Mouse (Mus musculus): ENCODE measurements around the gene Txn2.

Gene Txn2

GRCm38 (mm10) chr15:77928673-77929331 lies at the start of gene Txn2:
TSS of gene Txn2 (minus strand) at chr15:77929006.
- CTCF ChIA-PET, result interaction anchor here (0.6 kb wide), 1 partner anchor 479 kb away, joined by 15 read pairs; no protein-coding TSS in a partner anchor

- CTCF ChIA-PET, result no interaction called here
These were observed 48.9 kb upstream of the Txn2 start for GRCm38 (mm10) chr15:77977663-77978062.

GRCm38 (mm10) chr15:77974165-77974841 lies 45.5 kb upstream of the Txn2 start:
- CTCF ChIA-PET, result no interaction called here

GRCm38 (mm10) chr15:77970470-77971292 lies 41.9 kb upstream of the Txn2 start, which contains the start of gene Eif3d:
TSS of gene Eif3d (minus strand) at chr15:77970813.
- CTCF ChIA-PET, result no interaction called here

GRCm38 (mm10) chr15:77969940-77970469 lies 41.2 kb upstream of the Txn2 start:
- CTCF ChIA-PET, result interaction anchor here (1.1 kb wide), 1 partner anchor 13 kb away, joined by 4 read pairs; the partner anchor contains the start of gene Foxred2

GRCm38 (mm10) chr15:77965117-77965528 lies 36.3 kb upstream of the Txn2 start:
- CTCF ChIA-PET, result interaction anchor here (0.5 to 0.7 kb wide), 2 partner anchors 250 to 497 kb away, joined by 3 to 4 read pairs; no protein-coding TSS in a partner anchor

GRCm38 (mm10) chr15:77962447-77962846 lies 33.6 kb upstream of the Txn2 start:
- CTCF ChIA-PET, result no interaction called here

- CTCF ChIA-PET, result no interaction called here
These were observed 31.9 kb upstream of the Txn2 start for GRCm38 (mm10) chr15:77960693-77961092.

GRCm38 (mm10) chr15:77958071-77958470 lies 29.3 kb upstream of the Txn2 start:
- CTCF ChIA-PET, result interaction anchor here (0.8 kb wide), 1 partner anchor 207 kb away, joined by 3 read pairs; no protein-coding TSS in a partner anchor

- CTCF ChIA-PET, result interaction anchor here (0.8 to 1.2 kb wide), 2 partner anchors 12 to 207 kb away, joined by 3 to 4 read pairs; no protein-coding TSS in a partner anchor
These were observed 28.8 kb upstream of the Txn2 start for GRCm38 (mm10) chr15:77957625-77958024.

GRCm38 (mm10) chr15:77956404-77956901 lies 27.6 kb upstream of the Txn2 start, which contains the start of gene Foxred2:
TSS of gene Foxred2 (minus strand) at chr15:77956722.
- CTCF ChIA-PET, result interaction anchor here (1.2 kb wide), 1 partner anchor 13 kb away, joined by 4 read pairs; no protein-coding TSS in a partner anchor

GRCm38 (mm10) chr15:77955440-77956403 lies 26.9 kb upstream of the Txn2 start:
- CTCF ChIA-PET, result no interaction called here

GRCm38 (mm10) chr15:77954362-77954761 lies 25.6 kb upstream of the Txn2 start:
- CTCF ChIA-PET, result no interaction called here

- CTCF ChIA-PET, result no interaction called here
These were observed 24.1 kb upstream of the Txn2 start for GRCm38 (mm10) chr15:77952921-77953320.

- CTCF ChIA-PET, result no interaction called here
These were observed 20.3 kb upstream of the Txn2 start for GRCm38 (mm10) chr15:77949061-77949460.

- CTCF ChIA-PET, result no interaction called here
These were observed 16.9 kb upstream of the Txn2 start for GRCm38 (mm10) chr15:77945711-77946110.

- CTCF ChIA-PET, result no interaction called here
These were observed 12.8 kb upstream of the Txn2 start for GRCm38 (mm10) chr15:77941563-77941962.

GRCm38 (mm10) chr15:77938516-77938915 lies 9.7 kb upstream of the Txn2 start:
- CTCF ChIA-PET, result no interaction called here

- CTCF ChIA-PET, result no interaction called here
These were observed 7.0 kb upstream of the Txn2 start for GRCm38 (mm10) chr15:77935673-77936375.

- CTCF ChIA-PET, result interaction anchor here (0.7 kb wide), 1 partner anchor 29 kb away, joined by 4 read pairs; no protein-coding TSS in a partner anchor
These were observed 6.2 kb upstream of the Txn2 start for GRCm38 (mm10) chr15:77934968-77935367.

All from spleen, embryonic (tissue).